Mouse (Mus musculus) spleen, adult 2 months (tissue): Measurements from ENCODE around the gene Lrp6. TPM values are rescaled to one million over a fixed set of nuclear protein-coding genes. Genes with fewer than 3 reads are reported as not detected.

Experiments used
- DNase-seq, 2 experiments: peaks; one replicate each; pipeline versions ENCODE4 v3.0.0 to v3.0.0-alpha.2; 2012 to 2021; ENCODE audit warnings: low spot score in 2 of 2, low read depth in 1 of 2
- H3K27ac ChIP-seq: fragments of 200-500 bp; 2 replicates; pipeline ENCODE4 v1.5.1; 2012; ENCODE audit warnings: low read length, inconsistent platforms; ENCODE audit not compliant: insufficient read depth
- H3K27me3 ChIP-seq: fragments of 200-500 bp; 2 replicates; pipeline ENCODE4 v1.6.1; 2012; ENCODE audit warnings: mild to moderate bottlenecking, moderate library complexity, low read length, inconsistent platforms; ENCODE audit not compliant: control insufficient read depth, insufficient read depth
- H3K36me3 ChIP-seq: fragments of 200-500 bp; 2 replicates; pipeline ENCODE4 v1.6.1; 2012; ENCODE audit warnings: mild to moderate bottlenecking, low read length, inconsistent platforms; ENCODE audit not compliant: control insufficient read depth, insufficient read depth
- H3K4me1 ChIP-seq: fragments of 200-500 bp; 2 replicates; pipeline ENCODE4 v1.6.1; 2011; ENCODE audit warnings: inconsistent platforms; ENCODE audit not compliant: control insufficient read depth, insufficient read depth, insufficient read length
- H3K4me3 ChIP-seq: fragments of 200-500 bp; 2 replicates; pipeline ENCODE4 v1.5.1; 2011; ENCODE audit warnings: mild to moderate bottlenecking, inconsistent platforms; ENCODE audit not compliant: insufficient read depth, insufficient read length; ENCODE audit errors: extremely low read depth
- CTCF ChIP-seq: fragments of 200-500 bp; IDR thresholded peaks from 2 replicates; pipeline ENCODE4 v1.5.1; 2011; ENCODE audit warnings: mild to moderate bottlenecking, inconsistent platforms; ENCODE audit not compliant: insufficient read depth, insufficient read length, insufficient replicate concordance; ENCODE audit errors: extremely low read depth
- POLR2A ChIP-seq: fragments of 200-500 bp; IDR thresholded peaks from 2 replicates; pipeline ENCODE4 v1.6.1; 2011; ENCODE audit warnings: low read depth, low read length, inconsistent platforms
- WGBS: fragments of 180-500 bp; shearing (Covaris S2); methylation state at CpG from one replicate; pipeline ENCODE4 v1.1.7; 2018; 5-methylcytosine and 5-hydroxymethylcytosine counted together
- polyA plus RNA-seq: library from polyadenylated mRNA; depleted of rRNA; stranded (reverse); fragments of >200 nt; gene quantifications from 2 replicates; pipeline ENCODE4 v1.2.3, GENCODE M21; 2012

Gene Lrp6
- polyA plus RNA-seq, 1 experiment = 10.8 TPM

GRCm38 (mm10) chr6:134557043-134557442 is 9.7 kb downstream of the Lrp6 start:
- TF ChIP-seq POLR2A (no peak), CTCF (no peak)
- no peak overlapping the region for H3K4me3 ChIP-seq
- DNase-seq = no peak
- H3K27me3 ChIP-seq = no peaks in the 10 kb centered on the region
- H3K36me3 ChIP-seq = no peaks in the 10 kb centered on the region
- H3K4me1 ChIP-seq = peaks cover 9% of the 10 kb centered on the region
- H3K27ac ChIP-seq = no peak overlapping the region
- WGBS = 70% methylated on average over 1 of the region's 1 CpGs

GRCm38 (mm10) chr6:134556185-134556950 is 10.4 kb downstream of the Lrp6 start:
- H3K27ac ChIP-seq = no peak overlapping the region
- no peak for DNase-seq

GRCm38 (mm10) chr6:134555178-134555577 is 11.6 kb downstream of the Lrp6 start:
- no peaks in the 10 kb centered on the region for H3K36me3 ChIP-seq
- H3K4me3 ChIP-seq = no peak overlapping the region
- 88% methylated on average over 3 of the region's 3 CpGs for WGBS
- H3K4me1 ChIP-seq = peaks cover 9% of the 10 kb centered on the region
- no peak for TF ChIP-seq CTCF
- TF ChIP-seq POLR2A = no peak
- H3K27ac ChIP-seq = no peak overlapping the region
- no peak for DNase-seq
- H3K27me3 ChIP-seq = no peaks in the 10 kb centered on the region

More at GRCm38 (mm10) chr6:134556185-134556950, 10.4 kb downstream of the Lrp6 start:
- H3K36me3 ChIP-seq = no peaks in the 10 kb centered on the region
- no peaks in the 10 kb centered on the region for H3K27me3 ChIP-seq
- peaks cover 9% of the 10 kb centered on the region for H3K4me1 ChIP-seq
- TF ChIP-seq CTCF (no peak), POLR2A (no peak)
- no peak overlapping the region for H3K4me3 ChIP-seq
- WGBS = 68% methylated on average over 7 of the region's 7 CpGs

- no peak for DNase-seq
- H3K36me3 ChIP-seq = no peaks in the 10 kb centered on the region
- H3K27ac ChIP-seq = no peak overlapping the region
- TF ChIP-seq CTCF = no peak
- no peak for TF ChIP-seq POLR2A
- 85% methylated on average over 4 of the region's 4 CpGs for WGBS
- H3K27me3 ChIP-seq = no peaks in the 10 kb centered on the region
- H3K4me1 ChIP-seq = peaks cover 4% of the 10 kb centered on the region; the same call in 1 of the 2 replicates
- no peak overlapping the region for H3K4me3 ChIP-seq
These were observed 12.5 kb downstream of the Lrp6 start for GRCm38 (mm10) chr6:134554230-134554629.

GRCm38 (mm10) chr6:134551007-134551406 is 15.8 kb downstream of the Lrp6 start:
- H3K36me3 ChIP-seq = no peaks in the 10 kb centered on the region
- no peak for DNase-seq
- WGBS = 71% methylated on average over 1 of the region's 1 CpGs
- no peaks in the 10 kb centered on the region for H3K27me3 ChIP-seq
- no peak overlapping the region for H3K4me3 ChIP-seq
- H3K27ac ChIP-seq = no peak overlapping the region
- TF ChIP-seq CTCF (no peak), POLR2A (no peak)
- no peaks in the 10 kb centered on the region for H3K4me1 ChIP-seq

GRCm38 (mm10) chr6:134550396-134550795 is 16.4 kb downstream of the Lrp6 start:
- H3K4me3 ChIP-seq = no peak overlapping the region
- no peaks in the 10 kb centered on the region for H3K27me3 ChIP-seq
- WGBS = 95% methylated on average over 1 of the region's 1 CpGs
- no peak for DNase-seq
- H3K4me1 ChIP-seq = no peaks in the 10 kb centered on the region
- TF ChIP-seq POLR2A (no peak), CTCF (no peak)
- H3K36me3 ChIP-seq = no peaks in the 10 kb centered on the region
- H3K27ac ChIP-seq = no peak overlapping the region

- no peak for TF ChIP-seq POLR2A
- TF ChIP-seq CTCF = no peak
- Histone ChIP-seq H3K27ac (no peak overlapping the region), H3K4me1 (no peaks in the 10 kb centered on the region), H3K4me3 (no peak overlapping the region), H3K36me3 (no peaks in the 10 kb centered on the region; the same call in 1 of the 2 replicates), H3K27me3 (no peaks in the 10 kb centered on the region)
- no peak for DNase-seq
- 90% methylated on average over 3 of the region's 3 CpGs for WGBS
These were observed 21.9 kb downstream of the Lrp6 start for GRCm38 (mm10) chr6:134544843-134545242.
